Mouse (Mus musculus): Measurements from ENCODE around the gene Ispd. TPM values are rescaled to one million over a fixed set of nuclear protein-coding genes. Genes with fewer than 3 reads are reported as not detected.

Gene Ispd
- polyA plus RNA-seq, 1 experiment from 2014 or later, result 13.9 TPM

GRCm38 (mm10) chr12:36439396-36439795 is 58.1 kb downstream of the Ispd start:
- Histone ChIP-seq H3K27ac (ENCODE audit: low read depth, low read length) (no peak overlapping the region), H3K9me3 (ENCODE audit: control insufficient read depth, low read length) (no peaks in the 10 kb centered on the region), H3K36me3 (ENCODE audit: control insufficient read depth, insufficient read depth, low read length) (no peaks in the 10 kb centered on the region), H3K4me1 (ENCODE audit: control insufficient read depth, insufficient read depth, low read depth, low read length) (no peaks in the 10 kb centered on the region), H3K4me3 (ENCODE audit: low read length) (no peak overlapping the region), H3K9ac (ENCODE audit: low read depth, low read length) (no peak overlapping the region), H3K27me3 (replicated peaks; ENCODE audit: control insufficient read depth, insufficient read depth, low read length) (no peaks in the 10 kb centered on the region), H3K4me2 (ENCODE audit: low read length) (no peak overlapping the region)
- ATAC-seq, result no peak
- 90% methylated on average over 8 of the region's 8 CpGs for WGBS

- Histone ChIP-seq H3K27me3 (replicated peaks; ENCODE audit: control insufficient read depth, insufficient read depth, low read length) (no peaks in the 10 kb centered on the region), H3K36me3 (ENCODE audit: control insufficient read depth, insufficient read depth, low read length) (no peaks in the 10 kb centered on the region), H3K9me3 (ENCODE audit: control insufficient read depth, low read length) (no peaks in the 10 kb centered on the region), H3K27ac (ENCODE audit: low read depth, low read length) (no peak overlapping the region), H3K4me2 (ENCODE audit: low read length) (no peak overlapping the region), H3K9ac (ENCODE audit: low read depth, low read length) (no peak overlapping the region), H3K4me1 (ENCODE audit: control insufficient read depth, insufficient read depth, low read depth, low read length) (no peaks in the 10 kb centered on the region), H3K4me3 (ENCODE audit: low read length) (no peak overlapping the region)
- ATAC-seq, result no peak
- WGBS, result 93% methylated on average over 3 of the region's 3 CpGs
These were observed 74.8 kb downstream of the Ispd start for GRCm38 (mm10) chr12:36456002-36456401.

- H3K27me3 ChIP-seq (replicated peaks; ENCODE audit: control insufficient read depth, insufficient read depth, low read length), result no peaks in the 10 kb centered on the region
These were observed 76.5 kb downstream of the Ispd start for GRCm38 (mm10) chr12:36457726-36458125.

DNA sequence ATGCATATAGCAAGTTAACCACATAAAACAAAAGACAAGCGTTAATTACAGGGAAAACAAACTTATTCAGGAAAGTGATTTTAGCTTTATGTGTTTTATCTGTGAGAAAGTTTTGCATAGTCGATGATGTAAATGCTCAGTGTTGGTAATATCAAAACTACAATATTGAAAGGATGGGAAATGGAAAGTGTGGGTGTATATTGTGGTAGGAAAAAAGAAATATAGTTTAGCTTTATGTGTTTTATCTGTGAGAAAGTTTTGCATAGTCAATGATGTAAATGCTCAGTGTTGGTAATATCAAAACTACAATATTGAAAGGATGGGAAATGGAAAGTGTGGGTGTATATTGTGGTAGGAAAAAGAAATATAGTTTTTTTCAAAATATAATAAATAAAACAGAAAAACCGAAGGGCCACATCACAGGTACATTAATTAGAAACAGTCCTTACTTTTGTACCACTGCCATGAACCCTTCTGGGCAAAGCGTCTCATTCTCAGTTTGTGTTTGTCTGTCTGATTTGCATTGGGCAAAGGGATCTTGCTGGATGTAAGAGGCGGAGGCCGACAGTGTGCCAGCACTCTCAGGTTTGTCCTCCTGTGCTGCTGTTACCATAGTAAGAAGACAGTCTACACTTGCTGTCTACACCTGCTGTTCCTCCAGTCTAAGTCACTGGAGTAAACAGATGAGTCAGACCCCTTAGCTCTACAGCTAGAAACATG is 87.2 kb downstream of the Ispd start:
- no peak for ATAC-seq
- Histone ChIP-seq H3K4me2 (ENCODE audit: low read length) (no peak overlapping the region), H3K27me3 (replicated peaks; ENCODE audit: control insufficient read depth, insufficient read depth, low read length) (no peaks in the 10 kb centered on the region), H3K4me3 (ENCODE audit: low read length) (no peak overlapping the region), H3K4me1 (ENCODE audit: control insufficient read depth, insufficient read depth, low read depth, low read length) (no peaks in the 10 kb centered on the region), H3K9ac (ENCODE audit: low read depth, low read length) (no peak overlapping the region), H3K36me3 (ENCODE audit: control insufficient read depth, insufficient read depth, low read length) (no peaks in the 10 kb centered on the region), H3K27ac (ENCODE audit: low read depth, low read length) (no peak overlapping the region), H3K9me3 (ENCODE audit: control insufficient read depth, low read length) (no peaks in the 10 kb centered on the region)
- 96% methylated on average over 6 of the region's 6 CpGs for WGBS

More at GRCm38 (mm10) chr12:36457726-36458125, 76.5 kb downstream of the Ispd start:
- H3K4me3 ChIP-seq (ENCODE audit: low read length), result no peak overlapping the region
- H3K36me3 ChIP-seq (ENCODE audit: control insufficient read depth, insufficient read depth, low read length), result no peaks in the 10 kb centered on the region
- no peak overlapping the region for H3K4me2 ChIP-seq (ENCODE audit: low read length)
- no peak overlapping the region for H3K27ac ChIP-seq (ENCODE audit: low read depth, low read length)
- WGBS, result 82% methylated on average over 2 of the region's 2 CpGs
- H3K9me3 ChIP-seq (ENCODE audit: control insufficient read depth, low read length), result no peaks in the 10 kb centered on the region
- H3K4me1 ChIP-seq (ENCODE audit: control insufficient read depth, insufficient read depth, low read depth, low read length), result no peaks in the 10 kb centered on the region
- no peak overlapping the region for H3K9ac ChIP-seq (ENCODE audit: low read depth, low read length)
- ATAC-seq, result no peak

DNA sequence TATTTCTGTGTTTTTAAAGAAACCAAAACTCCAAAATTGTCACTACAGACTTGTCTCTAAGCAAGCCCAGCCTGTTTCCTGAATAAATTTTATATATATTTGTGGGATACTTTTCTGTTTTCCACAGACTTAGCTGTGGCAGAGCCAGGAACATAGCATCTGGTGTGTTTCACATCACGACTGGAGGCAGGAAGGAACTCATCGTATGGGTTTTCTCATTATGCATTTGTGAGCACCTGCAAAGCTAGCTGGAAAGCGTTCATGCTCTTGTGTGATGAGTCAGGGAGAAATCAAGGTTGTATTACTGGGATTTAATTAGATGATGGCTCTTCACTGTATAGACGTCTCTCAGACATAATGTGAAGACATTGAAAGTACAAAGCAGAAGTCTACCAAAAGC is 90.2 kb downstream of the Ispd start:
- H3K27me3 ChIP-seq (replicated peaks; ENCODE audit: control insufficient read depth, insufficient read depth, low read length), result no peaks in the 10 kb centered on the region
- 72% methylated on average over 4 of the region's 4 CpGs for WGBS
- no peak overlapping the region for H3K4me3 ChIP-seq (ENCODE audit: low read length)
- no peak for ATAC-seq
- H3K36me3 ChIP-seq (ENCODE audit: control insufficient read depth, insufficient read depth, low read length), result no peaks in the 10 kb centered on the region
- H3K9ac ChIP-seq (ENCODE audit: low read depth, low read length), result no peak overlapping the region
- no peaks in the 10 kb centered on the region for H3K4me1 ChIP-seq (ENCODE audit: control insufficient read depth, insufficient read depth, low read depth, low read length)
- no peaks in the 10 kb centered on the region for H3K9me3 ChIP-seq (ENCODE audit: control insufficient read depth, low read length)
- H3K27ac ChIP-seq (ENCODE audit: low read depth, low read length), result no peak overlapping the region
- no peak overlapping the region for H3K4me2 ChIP-seq (ENCODE audit: low read length)

- no peaks in the 10 kb centered on the region for H3K27me3 ChIP-seq (replicated peaks; ENCODE audit: control insufficient read depth, insufficient read depth, low read length)
- H3K9ac ChIP-seq (ENCODE audit: low read depth, low read length), result no peak overlapping the region
- no peaks in the 10 kb centered on the region for H3K36me3 ChIP-seq (ENCODE audit: control insufficient read depth, insufficient read depth, low read length)
- H3K4me1 ChIP-seq (ENCODE audit: control insufficient read depth, insufficient read depth, low read depth, low read length), result no peaks in the 10 kb centered on the region
- no peaks in the 10 kb centered on the region for H3K9me3 ChIP-seq (ENCODE audit: control insufficient read depth, low read length)
- no peak overlapping the region for H3K27ac ChIP-seq (ENCODE audit: low read depth, low read length)
- H3K4me3 ChIP-seq (ENCODE audit: low read length), result no peak overlapping the region
- ATAC-seq, result no peak
- no peak overlapping the region for H3K4me2 ChIP-seq (ENCODE audit: low read length)
- WGBS, result 89% methylated on average over 3 of the region's 3 CpGs
These were observed 92.9 kb downstream of the Ispd start for GRCm38 (mm10) chr12:36474171-36474570.

DNA sequence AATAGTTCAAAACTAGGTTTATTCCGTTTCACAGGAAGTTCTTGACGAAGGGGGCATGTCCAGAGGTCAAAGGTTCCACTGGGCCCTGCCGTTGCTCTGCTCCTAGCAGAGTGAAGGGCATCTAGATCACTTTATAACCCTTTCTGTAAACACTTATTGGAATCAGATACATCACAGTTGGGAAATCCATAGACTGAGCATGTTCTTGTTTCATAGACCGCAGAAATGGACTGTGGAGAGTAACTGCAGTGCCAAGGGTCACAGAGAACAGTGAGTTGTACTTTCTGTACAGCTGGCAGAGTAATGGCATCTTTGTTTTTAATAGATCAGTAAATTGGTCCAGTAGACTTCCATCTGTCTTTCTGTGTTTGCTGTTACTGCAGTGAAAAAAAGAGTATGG is 94.0 kb downstream of the Ispd start:
- Histone ChIP-seq H3K27me3 (replicated peaks; ENCODE audit: control insufficient read depth, insufficient read depth, low read length) (no peaks in the 10 kb centered on the region), H3K4me1 (ENCODE audit: control insufficient read depth, insufficient read depth, low read depth, low read length) (no peaks in the 10 kb centered on the region), H3K4me3 (ENCODE audit: low read length) (no peak overlapping the region), H3K9me3 (ENCODE audit: control insufficient read depth, low read length) (no peaks in the 10 kb centered on the region), H3K27ac (ENCODE audit: low read depth, low read length) (no peak overlapping the region), H3K9ac (ENCODE audit: low read depth, low read length) (no peak overlapping the region), H3K4me2 (ENCODE audit: low read length) (no peak overlapping the region), H3K36me3 (ENCODE audit: control insufficient read depth, insufficient read depth, low read length) (no peaks in the 10 kb centered on the region)
- 77% methylated on average over 4 of the region's 4 CpGs for WGBS
- no peak for ATAC-seq

GRCm38 (mm10) chr12:36476476-36476875 is 95.2 kb downstream of the Ispd start:
- H3K4me2 ChIP-seq (ENCODE audit: low read length), result no peak overlapping the region
- 71% methylated on average over 5 of the region's 5 CpGs for WGBS
- no peak for ATAC-seq

DNA sequence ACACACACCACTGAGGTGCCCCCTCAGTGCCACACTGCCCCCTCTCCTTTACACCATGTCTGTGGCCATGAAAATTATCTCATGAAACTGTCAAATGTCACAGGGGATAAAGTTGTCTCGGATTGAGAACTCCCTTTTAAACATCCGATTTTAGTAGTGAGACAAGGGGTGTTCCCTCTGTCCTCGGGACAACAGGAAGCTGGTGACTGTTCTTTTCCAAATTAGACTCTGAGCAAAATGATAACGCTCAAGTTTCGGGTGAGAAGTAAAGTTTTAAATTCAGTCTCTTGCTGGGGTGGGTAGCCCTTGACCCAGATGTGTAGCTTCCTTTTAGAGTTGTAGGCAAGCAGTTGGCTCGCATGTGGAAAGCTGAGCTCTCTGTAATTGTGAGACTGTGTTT is 96.3 kb downstream of the Ispd start:
- no peaks in the 10 kb centered on the region for H3K9me3 ChIP-seq (ENCODE audit: control insufficient read depth, low read length)
- H3K27me3 ChIP-seq (replicated peaks; ENCODE audit: control insufficient read depth, insufficient read depth, low read length), result no peaks in the 10 kb centered on the region
- H3K27ac ChIP-seq (ENCODE audit: low read depth, low read length), result no peak overlapping the region
- no peak for ATAC-seq
- no peak overlapping the region for H3K4me3 ChIP-seq (ENCODE audit: low read length)
- H3K4me1 ChIP-seq (ENCODE audit: control insufficient read depth, insufficient read depth, low read depth, low read length), result no peaks in the 10 kb centered on the region
- 86% methylated on average over 6 of the region's 6 CpGs for WGBS
- no peak overlapping the region for H3K4me2 ChIP-seq (ENCODE audit: low read length)
- H3K9ac ChIP-seq (ENCODE audit: low read depth, low read length), result no peak overlapping the region
- H3K36me3 ChIP-seq (ENCODE audit: control insufficient read depth, insufficient read depth, low read length), result no peaks in the 10 kb centered on the region

More at GRCm38 (mm10) chr12:36476476-36476875, 95.2 kb downstream of the Ispd start:
- H3K27ac ChIP-seq (ENCODE audit: low read depth, low read length), result no peak overlapping the region
- H3K4me3 ChIP-seq (ENCODE audit: low read length), result no peak overlapping the region
- no peaks in the 10 kb centered on the region for H3K9me3 ChIP-seq (ENCODE audit: control insufficient read depth, low read length)
- no peak overlapping the region for H3K9ac ChIP-seq (ENCODE audit: low read depth, low read length)
- H3K27me3 ChIP-seq (replicated peaks; ENCODE audit: control insufficient read depth, insufficient read depth, low read length), result no peaks in the 10 kb centered on the region
- H3K36me3 ChIP-seq (ENCODE audit: control insufficient read depth, insufficient read depth, low read length), result no peaks in the 10 kb centered on the region
- H3K4me1 ChIP-seq (ENCODE audit: control insufficient read depth, insufficient read depth, low read depth, low read length), result no peaks in the 10 kb centered on the region
